Mouse (Mus musculus) heart, adult 2 months (tissue): ENCODE data around the gene Pla2g2c. TPM values are rescaled to one million over a fixed set of nuclear protein-coding genes. Genes with fewer than 3 reads are reported as not detected.

Experiments
- DNase-seq, 2 experiments: peaks; one replicate each; pipeline ENCODE4 v3.0.0; 2021
- H3K27ac ChIP-seq: fragments of 200-600 bp; 2 replicates; pipeline ENCODE4 v1.8.1; 2022
- H3K27me3 ChIP-seq: fragments of 200-500 bp; 2 replicates; pipeline ENCODE4 v1.6.1; 2012; ENCODE audit warnings: mild to moderate bottlenecking, low read length, inconsistent platforms, mixed read lengths; ENCODE audit not compliant: control insufficient read depth, insufficient read depth
- H3K36me3 ChIP-seq: fragments of 200-500 bp; 2 replicates; pipeline ENCODE4 v1.6.1; 2012; ENCODE audit warnings: low read length, inconsistent platforms; ENCODE audit not compliant: control insufficient read depth, insufficient read depth
- H3K4me1 ChIP-seq: fragments of 200-500 bp; 2 replicates; pipeline ENCODE4 v1.6.1; 2011; ENCODE audit warnings: low read length; ENCODE audit not compliant: control insufficient read depth, insufficient read depth
- H3K4me3 ChIP-seq: fragments of 200-600 bp; 2 replicates; pipeline ENCODE4 v1.8.1; 2022
- H3K79me2 ChIP-seq: fragments of 200-500 bp; replicated peaks from 2 replicates; pipeline ENCODE4 v1.6.1; 2012; ENCODE audit warnings: mild to moderate bottlenecking, inconsistent platforms, low read length, moderate library complexity, mixed read lengths; ENCODE audit not compliant: control insufficient read depth, insufficient read depth
- H3K9ac ChIP-seq: fragments of 200-500 bp; 2 replicates; pipeline ENCODE4 v1.6.1; 2012; ENCODE audit warnings: low read depth, mild to moderate bottlenecking, control low read depth, inconsistent platforms, low read length, mixed read lengths
- CTCF ChIP-seq: fragments of 200-600 bp; IDR thresholded peaks from 2 replicates; pipeline ENCODE4 v1.8.1; 2022; ENCODE audit warnings: antibody characterized with exemption, mild to moderate bottlenecking, moderate library complexity
- EP300 ChIP-seq: fragments of 200-500 bp; IDR thresholded peaks from 2 replicates; pipeline ENCODE4 v1.6.1; 2011; ENCODE audit warnings: low read depth, low read length, control low read depth; ENCODE audit not compliant: insufficient read depth
- POLR2A ChIP-seq: fragments of 200-500 bp; IDR thresholded peaks from 2 replicates; pipeline ENCODE4 v1.6.1; 2011; ENCODE audit warnings: mild to moderate bottlenecking, low read depth, low read length, control low read depth; ENCODE audit not compliant: insufficient read depth
- WGBS: fragments of 180-500 bp; shearing (Covaris S2); methylation state at CpG from one replicate; pipeline ENCODE4 v1.1.7; 2018; 5-methylcytosine and 5-hydroxymethylcytosine counted together
- intact Hi-C: fragments of 180-260 bp; cut with DNase I; formaldehyde crosslinking; loops from one replicate; pipeline ENCODE4 v1.15.1; 2025
- polyA plus RNA-seq: library from polyadenylated mRNA; depleted of rRNA; stranded (reverse); fragments of >200 nt; gene quantifications from 2 replicates; pipeline ENCODE4 v1.2.3, GENCODE M21; 2012
- total RNA-seq, 2 experiments: library from RNA; stranded (reverse); gene quantifications; 2 replicates each; pipeline ENCODE4 v1.2.3; 2021

Pla2g2c gene
- total and polyA plus RNA-seq, 3 experiments, result 0.14 to 0.98 TPM; not detected in 1

- 82% methylated on average over 4 of the region's 4 CpGs for WGBS
- no peak for TF ChIP-seq POLR2A
- TF ChIP-seq CTCF, result no peak
- no peak for TF ChIP-seq EP300
- Histone ChIP-seq H3K79me2 (no peaks in the 10 kb centered on the region), H3K4me1 (no peaks in the 10 kb centered on the region), H3K4me3 (no peak overlapping the region), H3K27me3 (no peaks in the 10 kb centered on the region; the same call in 1 of the 2 replicates), H3K9ac (no peak overlapping the region), H3K27ac (no peak overlapping the region), H3K36me3 (no peaks in the 10 kb centered on the region)
- DNase-seq, result no peak
- intact Hi-C loops, result no loop called here
Observed at GRCm38 (mm10) chr4:138704169-138704568, 20.4 kb upstream of the Pla2g2c start.

GRCm38 (mm10) chr4:138706620-138707019 lies 18.0 kb upstream of the Pla2g2c start:
- WGBS, result 91% methylated on average over 8 of the region's 8 CpGs
- intact Hi-C loops, result loop anchor here (5.0 kb wide), 1 partner anchor 41 kb away; no protein-coding TSS in a partner anchor
- Histone ChIP-seq H3K79me2 (no peaks in the 10 kb centered on the region), H3K27me3 (no peaks in the 10 kb centered on the region; the same call in 1 of the 2 replicates), H3K4me1 (no peaks in the 10 kb centered on the region), H3K27ac (no peak overlapping the region), H3K4me3 (no peak overlapping the region), H3K9ac (no peak overlapping the region), H3K36me3 (no peaks in the 10 kb centered on the region)
- no peak for TF ChIP-seq POLR2A
- TF ChIP-seq EP300, result no peak
- no peak for TF ChIP-seq CTCF
- DNase-seq, result no peak

GRCm38 (mm10) chr4:138708636-138709035 lies 16.0 kb upstream of the Pla2g2c start:
- peak; percentile 35 to 59 for DNase-seq
- intact Hi-C loops, result loop anchor here (1.0 to 5.0 kb wide), 2 partner anchors 39 to 143 kb away; no protein-coding TSS in a partner anchor
- 4% methylated on average over 7 of the region's 7 CpGs for WGBS

GRCm38 (mm10) chr4:138709246-138709645 lies 15.3 kb upstream of the Pla2g2c start:
- Histone ChIP-seq H3K4me3 (no peak overlapping the region), H3K27ac (no peak overlapping the region), H3K27me3 (no peaks in the 10 kb centered on the region), H3K79me2 (no peaks in the 10 kb centered on the region), H3K4me1 (no peaks in the 10 kb centered on the region), H3K9ac (no peak overlapping the region), H3K36me3 (no peaks in the 10 kb centered on the region)
- intact Hi-C loops, result loop anchor here (5.0 kb wide), 1 partner anchor 38 kb away; no protein-coding TSS in a partner anchor
- DNase-seq, result no peak
- TF ChIP-seq CTCF (no peak), EP300 (no peak), POLR2A (no peak)
- WGBS, result 79% methylated on average over 11 of the region's 11 CpGs

More at GRCm38 (mm10) chr4:138708636-138709035, 16.0 kb upstream of the Pla2g2c start:
- Histone ChIP-seq H3K36me3 (no peaks in the 10 kb centered on the region), H3K27me3 (no peaks in the 10 kb centered on the region), H3K27ac (no peak overlapping the region), H3K9ac (no peak overlapping the region), H3K4me1 (no peaks in the 10 kb centered on the region), H3K4me3 (no peak overlapping the region), H3K79me2 (no peaks in the 10 kb centered on the region)
- peak; percentile 81 for TF ChIP-seq CTCF
- TF ChIP-seq EP300, result no peak

DNA sequence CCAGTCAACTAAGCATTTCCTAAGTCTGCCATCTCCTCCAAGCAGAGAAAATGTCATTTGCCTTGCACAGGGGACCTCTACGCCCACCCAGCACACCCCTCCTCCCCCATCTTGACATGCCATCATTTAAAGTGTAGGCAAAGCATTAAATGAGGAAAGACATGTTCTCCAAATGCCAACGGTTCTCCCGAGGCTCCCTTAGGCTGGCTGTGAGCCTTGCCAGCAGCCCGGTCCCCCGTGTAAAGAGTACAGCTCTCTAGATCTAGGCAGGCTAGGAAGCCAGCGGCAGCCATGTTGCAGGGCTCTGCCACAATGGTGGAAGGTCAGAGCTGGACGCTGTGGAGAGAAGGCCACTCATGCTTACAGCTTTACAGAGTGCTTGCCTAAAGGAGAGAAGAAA lies 14.6 kb upstream of the Pla2g2c start:
- Histone ChIP-seq H3K4me3 (no peak overlapping the region), H3K79me2 (no peaks in the 10 kb centered on the region), H3K9ac (no peak overlapping the region), H3K27ac (no peak overlapping the region), H3K27me3 (no peaks in the 10 kb centered on the region), H3K36me3 (no peaks in the 10 kb centered on the region), H3K4me1 (no peaks in the 10 kb centered on the region)
- peak in 1 of 2 experiments; percentile 9 for DNase-seq
- TF ChIP-seq EP300 (no peak), CTCF (no peak), POLR2A (no peak)
- 71% methylated on average over 7 of the region's 7 CpGs for WGBS
- intact Hi-C loops, result loop anchor here (5.0 kb wide), 1 partner anchor 37 kb away; no protein-coding TSS in a partner anchor

- Histone ChIP-seq H3K36me3 (no peaks in the 10 kb centered on the region), H3K27ac (no peak overlapping the region), H3K4me1 (no peaks in the 10 kb centered on the region), H3K79me2 (no peaks in the 10 kb centered on the region), H3K9ac (no peak overlapping the region), H3K4me3 (no peak overlapping the region), H3K27me3 (no peaks in the 10 kb centered on the region)
- intact Hi-C loops, result no loop called here
- TF ChIP-seq POLR2A (no peak), CTCF (no peak), EP300 (no peak)
- DNase-seq, result peak in 1 of 2 experiments; percentile 10
- 75% methylated on average over 11 of the region's 11 CpGs for WGBS
Observed at GRCm38 (mm10) chr4:138710633-138711032, 14.0 kb upstream of the Pla2g2c start.
